In genomic region chr3:122877543-122877942, GRCm38 (mm10) we compare ENCODE assay signal across 31 mouse cellular contexts. TPM values are rescaled to one million over a fixed set of nuclear protein-coding genes. Genes with fewer than 3 reads are reported as not detected.
DNase-seq lines count a peak whose midpoint lies in the region; ATAC-seq and TF ChIP-seq lines count a peak whose summit lies in the region.
"Had no signal": no experiment of that assay in that cellular context is flagged by ENCODE, and none has a peak within 500 bp of the region (broad histone marks: within the 10 kb centered on the region; RNA-seq: fewer than 3 reads in every experiment).

No protein-coding gene starts in this region.

- no peak overlapping the region for H3K4me2 ChIP-seq in intestine, embryonic 14.5 days (ENCODE audit: low read length)
- no peak overlapping the region for H3K4me2 ChIP-seq in intestine, embryonic 15.5 days (replicated peaks)
- H3K4me2 ChIP-seq in intestine, postnatal 0 days (replicated peaks; ENCODE audit: low read depth) = no peak overlapping the region; the same call in 1 of the 2 replicates
- no peak overlapping the region for H3K4me2 ChIP-seq in stomach, embryonic 16.5 days (ENCODE audit: low read depth, low read length)
- H3K4me2 ChIP-seq: embryonic facial prominence, embryonic 13.5 days; embryonic facial prominence, embryonic 15.5 days; forebrain, embryonic 12.5 days had no signal

- DNase-seq in intestine, embryonic 14.5 days (ENCODE audit: low spot score) = peak; percentile 20
- DNase-seq in heart, adult 18-20 months = no peak
- no peak for DNase-seq in kidney, postnatal 36 days
- no peak for DNase-seq in cerebellum, postnatal 4 days (ENCODE audit: low spot score in 2 of 2)
- DNase-seq: adrenal gland, adult 2 months; adrenal gland, postnatal 10 days; adrenal gland, postnatal 25 days; cerebellum, adult 11 months; cerebellum, adult 18-20 months; cerebellum, adult 8-10 months; cerebellum, adult 9-11 months; cerebellum, postnatal 14 days; cerebellum, postnatal 36 days; embryo, embryonic 11 days had no signal

- 69% methylated on average over 3 of the region's 3 CpGs for WGBS in intestine, embryonic 14.5 days
- 61% methylated on average over 3 of the region's 3 CpGs for WGBS in intestine, embryonic 15.5 days
- 48% methylated on average over 3 of the region's 3 CpGs for WGBS in intestine, postnatal 0 days
- WGBS in stomach, embryonic 16.5 days = 71% methylated on average over 3 of the region's 3 CpGs

- H3K4me3 ChIP-seq in intestine, embryonic 14.5 days (ENCODE audit: low read depth, low read length) = no peak overlapping the region
- no peak overlapping the region for H3K4me3 ChIP-seq in intestine, embryonic 15.5 days (replicated peaks)
- no peak overlapping the region for H3K4me3 ChIP-seq in intestine, postnatal 0 days (ENCODE audit: low read depth, low read length)
- H3K4me3 ChIP-seq in stomach, embryonic 16.5 days (replicated peaks; ENCODE audit: low read length) = no peak overlapping the region
- H3K4me3 ChIP-seq: embryonic facial prominence, embryonic 13.5 days; embryonic facial prominence, embryonic 15.5 days; erythroblast, embryonic 14.5 days; forebrain, embryonic 10.5 days; forebrain, embryonic 12.5 days had no signal

- peak; percentile 65; the same call in 1 of the 2 replicates for ATAC-seq in intestine, embryonic 14.5 days (replicated peaks; ENCODE audit: low FRiP score, low TSS enrichment, low read depth)
- peak; percentile 91 for ATAC-seq in intestine, embryonic 15.5 days
- ATAC-seq in intestine, postnatal 0 days = peak; percentile 77
- peak; percentile 60; the same call in 1 of the 2 replicates for ATAC-seq in stomach, embryonic 16.5 days (ENCODE audit: insufficient read depth, low FRiP score)
- ATAC-seq: forebrain, embryonic 14.5 days; forebrain, embryonic 16.5 days had no signal

- peaks cover 3% of the 10 kb centered on the region; the same call in 1 of the 2 replicates for H3K4me1 ChIP-seq in intestine, embryonic 14.5 days (replicated peaks; ENCODE audit: control insufficient read depth, insufficient read depth, low read length)
- H3K4me1 ChIP-seq in intestine, embryonic 15.5 days (replicated peaks) = peaks cover 14% of the 10 kb centered on the region
- H3K4me1 ChIP-seq in intestine, postnatal 0 days (replicated peaks; ENCODE audit: control insufficient read depth, insufficient read depth, low read length) = peaks cover 9% of the 10 kb centered on the region; the same call in 1 of the 2 replicates
- no peaks in the 10 kb centered on the region for H3K4me1 ChIP-seq in stomach, embryonic 16.5 days (ENCODE audit: control insufficient read depth, insufficient read depth, low read length)
- H3K4me1 ChIP-seq: embryonic facial prominence, embryonic 13.5 days; embryonic facial prominence, embryonic 15.5 days; forebrain, embryonic 10.5 days; forebrain, embryonic 12.5 days had no signal

- TF ChIP-seq CTCF in intestine, postnatal 0 days (IDR thresholded peaks at IDR 0.05; ENCODE audit: low read depth) = no peak

- no peak overlapping the region for H3K27ac ChIP-seq in intestine, embryonic 14.5 days (ENCODE audit: low read depth)
- H3K27ac ChIP-seq in intestine, embryonic 15.5 days = 0 out of 2 replicates have a peak overlapping the region, but pooled peaks have one; percentile 76
- peak overlapping the region; percentile 28; the same call in 1 of the 2 replicates for H3K27ac ChIP-seq in intestine, postnatal 0 days (ENCODE audit: low read depth, low read length)
- no peak overlapping the region for H3K27ac ChIP-seq in stomach, embryonic 16.5 days (ENCODE audit: low read length)
- H3K27ac ChIP-seq: embryonic facial prominence, embryonic 13.5 days; embryonic facial prominence, embryonic 15.5 days; forebrain, embryonic 10.5 days; forebrain, embryonic 12.5 days had no signal

- H3K9ac ChIP-seq in intestine, embryonic 14.5 days (ENCODE audit: low read length) = no peak overlapping the region
- H3K9ac ChIP-seq in intestine, embryonic 15.5 days = no peak overlapping the region
- H3K9ac ChIP-seq in intestine, postnatal 0 days (ENCODE audit: low read depth, low read length) = no peak overlapping the region
- no peak overlapping the region for H3K9ac ChIP-seq in stomach, embryonic 16.5 days (ENCODE audit: low read length)
- H3K9ac ChIP-seq: embryonic facial prominence, embryonic 13.5 days; embryonic facial prominence, embryonic 15.5 days; forebrain, embryonic 12.5 days had no signal

- H3K36me3 ChIP-seq in intestine, embryonic 14.5 days (ENCODE audit: control insufficient read depth, insufficient read depth, low read length) = no peaks in the 10 kb centered on the region
- no peaks in the 10 kb centered on the region for H3K36me3 ChIP-seq in intestine, embryonic 15.5 days
- no peaks in the 10 kb centered on the region for H3K36me3 ChIP-seq in intestine, postnatal 0 days (ENCODE audit: control insufficient read depth, insufficient read depth)
- H3K36me3 ChIP-seq in stomach, embryonic 16.5 days (ENCODE audit: control insufficient read depth, insufficient read depth, low read length) = no peaks in the 10 kb centered on the region
- H3K36me3 ChIP-seq: embryonic facial prominence, embryonic 13.5 days; embryonic facial prominence, embryonic 15.5 days; forebrain, embryonic 10.5 days; forebrain, embryonic 12.5 days had no signal

- no peaks in the 10 kb centered on the region for H3K27me3 ChIP-seq in intestine, embryonic 14.5 days (replicated peaks; ENCODE audit: control insufficient read depth, insufficient read depth, low read length)
- no peaks in the 10 kb centered on the region for H3K27me3 ChIP-seq in intestine, embryonic 15.5 days (replicated peaks)
- no peaks in the 10 kb centered on the region for H3K27me3 ChIP-seq in intestine, postnatal 0 days (replicated peaks; ENCODE audit: control insufficient read depth, insufficient read depth, low read length)
- H3K27me3 ChIP-seq in stomach, embryonic 16.5 days (ENCODE audit: control insufficient read depth, insufficient read depth, low read length) = no peaks in the 10 kb centered on the region
- H3K27me3 ChIP-seq: embryonic facial prominence, embryonic 13.5 days; embryonic facial prominence, embryonic 15.5 days; forebrain, embryonic 12.5 days had no signal

- no peaks in the 10 kb centered on the region for H3K9me3 ChIP-seq in intestine, embryonic 14.5 days (ENCODE audit: control insufficient read depth, low read length)
- H3K9me3 ChIP-seq in intestine, embryonic 15.5 days = no peaks in the 10 kb centered on the region
- no peaks in the 10 kb centered on the region for H3K9me3 ChIP-seq in intestine, postnatal 0 days (ENCODE audit: control insufficient read depth)
- no peaks in the 10 kb centered on the region for H3K9me3 ChIP-seq in stomach, embryonic 16.5 days (replicated peaks; ENCODE audit: control insufficient read depth, low read length)
- H3K9me3 ChIP-seq: embryonic facial prominence, embryonic 13.5 days; embryonic facial prominence, embryonic 15.5 days; forebrain, embryonic 10.5 days; forebrain, embryonic 12.5 days had no signal

RNA-seq across cellular contexts. Expression of gene Fabp2, which starts 17.3 kb away (rescaled TPM):
- polyA plus RNA-seq in intestine, embryonic 14.5 days (2014; fragmentation: Nextera tagmentation; extraction: Ambion mirVana) = 100 and 126 TPM in 2 replicates
- polyA plus RNA-seq in intestine, embryonic 15.5 days (2015; fragmentation: Nextera tagmentation; extraction: Ambion mirVana) = 654 and 813 TPM in 2 replicates
- polyA plus RNA-seq in intestine, postnatal 0 days (2015; fragmentation: Nextera tagmentation; extraction: Ambion mirVana) = 14,903 and 15,973 TPM in 2 replicates
- polyA plus RNA-seq in stomach, embryonic 16.5 days (2015; fragmentation: Nextera tagmentation; extraction: Ambion mirVana) = 140 and 148 TPM in 2 replicates
- total RNA-seq in heart, adult 18-20 months (2021) = not detected
- total RNA-seq: adrenal gland, adult 2 months; adrenal gland, postnatal 25 days; ES-E14; MEL had no signal
- polyA plus RNA-seq: adrenal gland, adult 2 months; brain, embryonic 14.5 days; C2C12; cortical plate, adult 2 months; embryonic facial prominence, embryonic 11.5 days; embryonic facial prominence, embryonic 13.5 days; erythroblast, embryonic 14.5 days; forebrain, embryonic 10.5 days; forebrain, embryonic 12.5 days; forebrain, embryonic 14.5 days; forebrain, embryonic 16.5 days had no signal

RNA-seq across cellular contexts. Expression of gene Gm10959, which starts 41.6 kb away (rescaled TPM):
- polyA plus RNA-seq in intestine, embryonic 14.5 days (2014; fragmentation: Nextera tagmentation; extraction: Ambion mirVana) = not detected in 2 replicates
- not detected in 2 replicates for polyA plus RNA-seq in intestine, embryonic 15.5 days (2015; fragmentation: Nextera tagmentation; extraction: Ambion mirVana)
- polyA plus RNA-seq in intestine, postnatal 0 days (2015; fragmentation: Nextera tagmentation; extraction: Ambion mirVana) = not detected in 2 replicates
- polyA plus RNA-seq in stomach, embryonic 16.5 days (2015; fragmentation: Nextera tagmentation; extraction: Ambion mirVana) = not detected in 2 replicates
- total RNA-seq in heart, adult 18-20 months (2021) = not detected
- total RNA-seq: adrenal gland, adult 2 months; adrenal gland, postnatal 10 days; adrenal gland, postnatal 25 days; adrenal gland, postnatal 4 days; ES-E14; MEL had no signal
- polyA plus RNA-seq: adrenal gland, adult 2 months; brain, embryonic 14.5 days; C2C12; cortical plate, adult 2 months; embryonic facial prominence, embryonic 11.5 days; embryonic facial prominence, embryonic 13.5 days; embryonic facial prominence, embryonic 15.5 days; erythroblast, embryonic 14.5 days; forebrain, embryonic 10.5 days; forebrain, embryonic 12.5 days; forebrain, embryonic 14.5 days; forebrain, embryonic 16.5 days had no signal

RNA-seq across cellular contexts. Expression of gene 1810037I17Rik, which starts 46.5 kb away (rescaled TPM):
- 125 and 132 TPM in 2 replicates for polyA plus RNA-seq in intestine, embryonic 14.5 days (2014; fragmentation: Nextera tagmentation; extraction: Ambion mirVana)
- 146 and 156 TPM in 2 replicates for polyA plus RNA-seq in intestine, embryonic 15.5 days (2015; fragmentation: Nextera tagmentation; extraction: Ambion mirVana)
- 222 and 229 TPM in 2 replicates for polyA plus RNA-seq in intestine, postnatal 0 days (2015; fragmentation: Nextera tagmentation; extraction: Ambion mirVana)
- polyA plus RNA-seq in stomach, embryonic 16.5 days (2015; fragmentation: Nextera tagmentation; extraction: Ambion mirVana) = 218 and 220 TPM in 2 replicates
- total RNA-seq in heart, adult 18-20 months (2021) = 100 to 1,000 TPM in 1 of 2 experiments, 10 to 100 TPM in 1; 95.3 to 119 TPM

Comparison
In these comparisons a context has a peak if more than half of its experiments do, and no peak if none do; other contexts are left out.
1. H3K27ac ChIP-seq: peak in intestine, embryonic 15.5 days (single experiment) and intestine, postnatal 0 days (single experiment); none in intestine, embryonic 14.5 days (single experiment) and stomach, embryonic 16.5 days (single experiment).
2. RNA of gene Fabp2, which starts 17.3 kb away (polyA plus RNA-seq): 14,903 to 15,973 TPM in intestine, postnatal 0 days; 654 to 813 TPM in intestine, embryonic 15.5 days, 140 to 148 TPM in stomach, embryonic 16.5 days and 100 to 126 TPM in intestine, embryonic 14.5 days; every median in the first group is over 10 times any median in the second.
3. Peak in every context shown above with its lines, with median percentiles within 50 percentile points of each other: ATAC-seq.